Mouse (Mus musculus) layer of hippocampus, adult 9-11 months (tissue): Measurements from ENCODE around the gene Gm12216.

Source experiments
- DNase-seq: peaks from one replicate; pipeline ENCODE4 v3.0.0; 2022

The Gm12216 gene

DNA sequence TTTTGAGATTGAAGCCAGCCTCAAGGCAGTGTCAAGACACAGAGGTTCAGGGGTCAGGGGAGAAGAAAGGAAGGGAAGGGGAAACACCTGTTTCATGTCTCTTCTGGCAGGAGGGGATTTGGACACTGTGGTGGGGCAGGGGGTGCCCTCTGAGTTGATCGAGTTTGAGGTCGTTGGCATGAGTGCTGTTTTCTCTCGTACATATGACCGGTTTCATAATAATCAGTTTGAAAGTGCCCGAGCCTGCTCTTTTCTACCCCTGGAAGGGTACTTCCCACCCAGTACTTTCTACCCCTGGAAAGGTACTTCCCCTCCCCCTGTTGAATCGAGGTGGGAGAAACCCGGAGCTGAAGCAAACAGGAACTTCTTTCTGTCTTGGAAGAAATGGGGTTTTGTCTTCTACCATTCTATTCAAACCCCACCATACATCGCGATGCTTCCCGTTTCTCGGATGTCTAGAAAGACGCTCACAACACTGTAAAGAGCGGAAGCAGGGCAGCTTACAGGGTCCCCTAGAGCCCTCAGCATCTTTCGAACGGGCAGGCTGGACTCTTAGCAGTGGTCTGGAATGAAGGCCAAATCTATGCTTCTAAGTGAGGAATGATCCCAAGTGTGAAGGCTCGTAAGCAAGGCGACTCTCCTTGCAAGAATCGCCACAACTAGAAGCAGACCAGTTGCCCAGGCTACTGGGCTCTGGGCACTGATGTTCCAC lies 123.9 kb downstream of the Gm12216 start:
- DNase-seq: no peak

DNA sequence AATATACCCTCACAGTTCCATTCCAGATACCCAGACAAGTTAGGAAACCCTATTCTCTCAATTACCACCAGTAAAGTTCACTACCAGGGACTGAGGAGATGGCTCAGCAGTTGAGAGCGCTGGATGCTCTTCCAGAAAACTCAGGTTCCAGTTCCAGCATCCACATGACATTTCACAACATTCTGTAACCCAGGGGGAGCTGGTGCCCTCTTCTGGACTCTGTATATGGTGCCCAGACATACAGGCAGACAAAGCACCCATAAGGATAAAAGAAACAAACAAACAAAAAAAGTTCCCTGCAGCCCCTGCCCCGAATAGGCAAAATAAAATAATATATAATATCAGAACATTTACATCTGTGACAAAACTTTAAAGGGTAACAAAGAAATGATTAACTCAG lies 124.6 kb downstream of the Gm12216 start:
- DNase-seq: no peak

DNA sequence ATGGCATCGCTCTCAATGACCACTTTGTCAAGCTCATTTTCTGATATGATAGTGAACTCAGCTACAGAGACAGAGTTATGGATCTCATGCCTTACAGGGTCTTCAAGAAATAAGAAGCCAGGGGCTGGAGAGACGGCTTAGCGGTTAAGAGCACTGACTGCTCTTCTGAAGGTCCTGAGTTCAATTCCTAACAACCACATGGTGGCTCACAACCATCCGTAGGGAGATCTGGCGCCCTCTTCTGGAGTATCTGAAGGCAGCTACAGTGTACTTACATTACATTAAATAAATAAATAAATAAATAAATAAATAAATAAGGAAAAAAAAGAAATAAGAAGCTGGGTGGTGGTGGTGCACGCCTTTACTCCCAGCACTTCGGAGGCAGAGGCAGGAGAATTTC lies 125.2 kb downstream of the Gm12216 start:
- no peak for DNase-seq
